Mouse (Mus musculus): ENCODE data around the gene Ap1s3.
"Not testable (repeated sequence)": the region's sequence is repeated elsewhere in the genome, so short reads cannot be mapped to it uniquely, and the experiment has no call there.

The Ap1s3 gene

GRCm38 (mm10) chr1:79664911-79665310, 6.9 kb downstream of the Ap1s3 start:
- no peak for DNase-seq

GRCm38 (mm10) chr1:79659598-79659997, 12.2 kb downstream of the Ap1s3 start:
- no peak for DNase-seq

- DNase-seq = no peak
Measured at GRCm38 (mm10) chr1:79657411-79657810, 14.4 kb downstream of the Ap1s3 start.

- no peak for DNase-seq
Measured at GRCm38 (mm10) chr1:79655819-79656555, 15.8 kb downstream of the Ap1s3 start.

GRCm38 (mm10) chr1:79654948-79655347, 16.8 kb downstream of the Ap1s3 start:
- DNase-seq = no peak

- DNase-seq = no peak
Measured at GRCm38 (mm10) chr1:79643411-79644110, 28.2 kb downstream of the Ap1s3 start.

- DNase-seq = no peak
Measured at GRCm38 (mm10) chr1:79642680-79643079, 29.1 kb downstream of the Ap1s3 start.

- DNase-seq = no peak
Measured at GRCm38 (mm10) chr1:79641355-79641754, 30.4 kb downstream of the Ap1s3 start.

- no peak for DNase-seq
Measured at GRCm38 (mm10) chr1:79640151-79640550, 31.6 kb downstream of the Ap1s3 start.

- no peak for DNase-seq
Measured at GRCm38 (mm10) chr1:79639683-79640082, 32.1 kb downstream of the Ap1s3 start.

- no peak for DNase-seq
Measured at GRCm38 (mm10) chr1:79639107-79639506, 32.7 kb downstream of the Ap1s3 start.

- DNase-seq = no peak
Measured at GRCm38 (mm10) chr1:79637768-79638167, 34.0 kb downstream of the Ap1s3 start.

GRCm38 (mm10) chr1:79631521-79631920, 40.3 kb downstream of the Ap1s3 start:
- no peak for DNase-seq

- DNase-seq = no peak
Measured at GRCm38 (mm10) chr1:79629726-79630125, 42.0 kb downstream of the Ap1s3 start.

GRCm38 (mm10) chr1:79626140-79626539, 45.6 kb downstream of the Ap1s3 start:
- DNase-seq = no peak

GRCm38 (mm10) chr1:79619434-79619833, 52.3 kb downstream of the Ap1s3 start:
- no peak for DNase-seq

GRCm38 (mm10) chr1:79616492-79616891, 55.3 kb downstream of the Ap1s3 start:
- no peak for DNase-seq

GRCm38 (mm10) chr1:79614456-79614855, 57.3 kb downstream of the Ap1s3 start:
- DNase-seq = no peak

- DNase-seq = not testable (repeated sequence)
Measured at GRCm38 (mm10) chr1:79611271-79611670, 60.5 kb downstream of the Ap1s3 start.

GRCm38 (mm10) chr1:79608856-79609255, 62.9 kb downstream of the Ap1s3 start:
- not testable (repeated sequence) for DNase-seq

- no peak for DNase-seq
Measured at GRCm38 (mm10) chr1:79602500-79602899, 69.3 kb downstream of the Ap1s3 start.

- DNase-seq = no peak
Measured at GRCm38 (mm10) chr1:79598385-79599178, 73.2 kb downstream of the Ap1s3 start.

GRCm38 (mm10) chr1:79592721-79593277, 79.0 kb downstream of the Ap1s3 start:
- DNase-seq = no peak

Measured in thymus, adult 18-20 months (tissue).